Mouse (Mus musculus) midbrain, embryonic 10.5 days (tissue): ENCODE results near the gene Cep350. TPM values are rescaled to one million over a fixed set of nuclear protein-coding genes. Genes with fewer than 3 reads are reported as not detected.

Experiments used
- polyA plus RNA-seq: library from polyadenylated mRNA; unstranded; fragments of >200 nt; fragmentation: Nextera tagmentation; extraction: Ambion mirVana; gene quantifications from 2 replicates; pipeline ENCODE4 v1.2.1, GENCODE M21; 2016

Cep350 gene
- polyA plus RNA-seq, 1 experiment from 2014 or later: 6.3 TPM

Other genes starting within 250 kb of the Cep350 start
- 2.2 and 4.6 TPM in 2 replicates for gene Lhx4, start 221.6 kb downstream of the Cep350 start, polyA plus RNA-seq
- 18.0 and 24.2 TPM in 2 replicates for gene Qsox1, start 160.4 kb downstream of the Cep350 start, polyA plus RNA-seq
- gene Tor1aip2, start 62.1 kb upstream of the Cep350 start, polyA plus RNA-seq: 104 and 107 TPM in 2 replicates
- 41.3 and 41.5 TPM in 2 replicates for gene Tor1aip1, start 63.2 kb upstream of the Cep350 start, polyA plus RNA-seq
- gene Fam163a, start 231.8 kb upstream of the Cep350 start, polyA plus RNA-seq: 4.5 and 7.2 TPM in 2 replicates